Mouse (Mus musculus) thymus, postnatal 14 days (tissue): ENCODE results near the gene Fras1.
A peak's percentile ranks its signal among the peaks of the same experiment; 100 is the strongest.

Experiments
- DNase-seq: peaks from one replicate; pipeline ENCODE4 v3.0.0; 2021

Gene Fras1

DNA sequence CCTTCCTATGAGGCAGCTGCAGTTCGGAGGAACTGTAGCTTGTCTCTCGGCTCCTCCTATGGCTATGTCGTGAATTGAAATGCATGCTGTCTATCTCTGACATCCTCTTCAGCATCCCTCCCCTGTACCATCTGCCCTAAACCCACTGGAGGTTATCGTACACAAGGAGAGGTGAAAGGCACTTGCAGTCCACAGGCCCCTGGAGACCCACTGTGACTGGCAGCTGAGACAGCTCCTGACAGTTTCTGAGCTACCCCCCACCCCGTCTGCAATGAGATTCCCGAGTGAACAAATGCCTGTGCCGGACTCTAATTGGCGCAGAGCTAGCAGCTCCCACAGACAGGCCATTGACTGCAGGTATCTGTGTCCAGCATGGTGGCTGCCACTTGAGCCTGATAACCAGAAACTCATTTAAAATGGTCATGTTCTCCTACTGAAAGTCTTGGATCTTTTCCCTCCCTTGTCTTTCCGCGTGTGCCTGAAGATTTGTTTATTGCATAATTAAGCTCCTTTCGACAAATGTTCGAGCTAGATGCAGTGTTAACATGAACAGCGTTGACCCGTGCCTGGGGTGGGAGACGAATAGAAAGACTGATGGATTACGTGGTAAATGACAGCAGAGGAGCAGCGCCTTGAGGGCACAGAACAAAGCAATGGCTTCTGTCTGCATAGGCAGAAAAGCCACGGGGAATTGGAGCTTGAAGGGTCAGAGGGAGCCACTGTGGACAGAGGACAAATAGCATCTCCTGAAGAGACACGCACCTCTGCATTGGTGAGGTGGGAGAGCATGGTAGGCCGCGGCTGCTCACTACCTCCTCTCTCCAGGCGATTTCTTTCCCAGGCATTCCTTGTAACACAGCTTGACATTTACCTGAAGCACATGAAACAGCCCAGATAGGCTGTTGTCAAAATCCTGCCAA lies 329.2 kb downstream of the Fras1 start:
- no peak for DNase-seq

DNA sequence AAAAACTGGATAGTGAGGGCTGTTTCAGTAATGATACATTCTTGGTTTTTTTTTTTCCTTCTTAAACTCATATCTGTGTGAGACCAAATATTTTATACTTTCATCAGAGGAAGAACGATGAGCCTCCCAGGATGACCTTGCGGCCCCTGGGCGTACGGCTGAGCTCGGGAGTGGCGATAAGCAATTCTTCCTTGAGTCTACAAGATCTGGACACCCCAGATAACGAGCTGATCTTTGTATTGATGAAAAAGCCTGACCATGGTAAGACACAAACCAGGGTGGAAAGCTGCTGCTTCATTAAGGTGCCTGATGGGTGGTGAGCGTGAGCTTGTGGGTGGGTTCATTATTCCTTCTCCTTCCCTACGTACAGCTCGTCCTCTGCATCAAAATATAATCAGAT lies 334.8 kb downstream of the Fras1 start:
- DNase-seq, result no peak

DNA sequence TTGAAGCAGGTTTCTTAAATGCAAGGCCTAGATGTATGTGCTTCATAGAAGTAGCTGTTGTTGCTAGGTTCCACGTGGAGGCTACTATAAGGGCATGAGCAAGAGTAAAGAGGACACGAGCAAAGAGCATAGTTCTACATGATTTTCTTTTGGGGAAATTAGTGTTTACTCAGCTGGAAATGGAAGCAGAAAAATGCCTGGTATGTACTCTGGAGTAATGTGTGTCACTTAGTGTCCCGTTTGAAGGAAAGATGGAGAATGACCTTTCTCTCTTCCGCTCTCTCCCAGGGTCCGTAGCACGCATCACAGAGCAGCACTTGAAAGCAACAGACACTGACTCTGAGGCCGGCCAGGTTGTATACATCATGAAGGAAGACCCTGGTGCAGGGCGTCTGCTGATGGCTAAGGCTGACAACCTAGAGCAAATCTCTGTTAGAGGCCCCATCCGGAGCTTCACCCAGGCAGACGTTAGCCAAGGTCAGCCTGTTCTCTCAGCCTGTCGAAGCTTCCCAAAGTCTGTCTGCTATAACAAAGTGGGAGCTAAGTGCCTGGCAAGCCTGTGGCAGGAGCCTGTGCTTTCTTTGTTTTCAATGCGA lies 338.4 kb downstream of the Fras1 start:
- DNase-seq, result no peak

DNA sequence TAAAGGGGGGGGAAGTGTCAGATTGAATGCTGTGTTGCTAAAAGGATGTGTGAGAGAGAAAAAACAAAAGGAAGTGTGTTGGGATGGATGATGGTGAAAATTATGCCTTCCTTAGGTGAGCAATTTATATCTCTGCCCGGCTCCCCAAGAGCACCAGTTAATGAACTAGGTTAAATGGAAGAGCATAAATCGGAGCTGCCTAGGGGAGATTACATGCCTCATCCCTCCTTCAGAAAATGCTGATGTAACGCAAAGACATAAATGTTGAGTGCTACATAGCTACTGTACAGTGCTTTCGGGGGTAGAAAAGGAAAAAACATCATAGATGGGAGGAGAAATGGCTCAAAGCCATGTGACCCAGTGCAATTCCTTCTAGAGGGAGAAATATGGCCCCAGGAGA lies 339.0 kb downstream of the Fras1 start:
- no peak for DNase-seq

DNA sequence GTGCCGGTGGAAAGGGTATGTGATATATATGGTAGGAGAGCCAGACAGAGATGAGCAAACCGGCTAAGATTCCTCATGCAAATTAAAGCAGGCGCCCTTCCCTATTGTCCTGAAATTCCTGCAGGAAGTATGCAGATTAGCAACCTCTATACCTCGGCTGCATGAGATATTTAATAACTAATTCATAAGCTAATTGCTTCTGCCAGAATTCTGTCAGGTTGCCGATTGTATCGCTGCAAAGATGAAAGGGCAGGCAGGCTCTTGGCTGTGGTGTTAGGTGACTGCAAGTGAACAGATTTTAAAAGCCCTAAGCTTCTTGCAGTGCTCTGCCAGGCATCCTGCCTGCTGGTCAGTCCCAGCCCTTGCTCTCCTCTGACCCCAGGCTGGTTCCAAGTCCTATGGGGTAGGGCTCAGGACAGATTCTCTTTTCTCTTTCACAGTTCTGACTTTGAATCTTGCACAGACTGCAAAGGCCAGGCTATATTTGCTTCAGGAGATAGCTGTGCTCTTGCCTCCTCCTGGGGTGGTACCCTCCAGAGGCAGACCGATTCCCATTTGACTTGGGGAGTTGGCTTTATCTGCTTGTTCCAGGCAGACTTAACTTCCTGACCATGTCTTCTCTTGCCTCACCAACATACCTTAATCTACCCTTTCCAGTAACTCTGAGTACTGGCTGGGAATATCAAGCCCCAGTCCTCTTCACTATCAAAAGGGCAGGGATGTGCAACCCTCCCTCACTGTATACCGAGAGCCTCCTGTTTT lies 342.7 kb downstream of the Fras1 start:
- DNase-seq, result no peak

DNA sequence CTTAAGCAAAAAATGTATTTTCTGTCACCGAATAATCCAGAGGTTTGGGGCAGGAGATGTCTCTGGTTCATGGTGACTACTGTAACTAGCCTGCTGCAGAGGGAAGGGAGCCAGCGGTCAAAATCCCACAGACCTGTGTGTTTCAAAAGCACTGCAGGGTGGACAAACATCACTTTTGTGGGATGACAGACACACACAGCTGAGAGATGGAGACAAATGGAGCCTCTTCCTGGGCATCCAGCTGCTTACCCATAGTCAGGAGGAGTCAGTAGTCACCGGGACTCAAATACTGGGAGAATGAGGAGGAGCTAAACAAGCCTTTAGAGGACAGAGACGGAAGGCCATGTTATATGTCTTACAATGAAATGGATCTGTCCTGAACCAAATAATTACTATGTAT lies 343.9 kb downstream of the Fras1 start:
- no peak for DNase-seq

DNA sequence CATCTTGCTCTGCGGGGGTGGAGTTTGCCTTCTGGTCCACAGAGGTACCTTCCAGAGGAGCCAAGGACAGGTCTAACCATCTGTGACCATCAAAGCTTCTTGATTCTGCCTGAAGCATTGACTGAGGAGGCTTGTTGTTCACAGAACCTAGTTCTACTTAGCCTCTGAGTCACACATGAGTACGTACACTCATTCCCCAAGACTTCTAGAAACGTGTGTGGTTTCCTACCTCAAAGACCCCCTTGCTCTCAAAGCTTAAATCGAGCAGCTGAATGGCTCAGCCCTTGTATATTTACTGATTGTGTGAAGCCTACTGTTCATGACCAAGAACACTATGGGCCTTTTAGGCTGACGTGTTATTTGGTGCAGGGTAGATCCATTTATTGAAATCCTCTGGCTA lies 344.8 kb downstream of the Fras1 start:
- no peak for DNase-seq

DNA sequence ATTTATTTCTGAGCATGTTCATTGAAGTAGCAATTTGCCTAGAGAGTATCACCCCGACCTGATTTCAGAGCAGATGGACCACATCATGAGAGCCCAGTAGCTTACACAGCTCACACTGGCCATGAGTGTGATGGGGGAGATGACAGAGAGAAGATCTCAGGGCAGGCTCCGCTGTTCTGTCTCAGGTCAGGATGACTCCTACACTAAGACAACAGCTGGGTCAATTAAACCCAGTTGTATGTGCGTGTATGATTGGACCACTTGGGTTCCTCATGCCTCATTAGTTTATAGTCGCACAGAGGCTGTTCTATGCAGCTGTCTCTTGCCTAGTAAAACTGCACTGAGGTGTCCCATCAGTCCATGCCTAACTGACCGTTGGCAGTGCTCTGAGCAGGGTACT lies 345.5 kb downstream of the Fras1 start:
- DNase-seq, result no peak

DNA sequence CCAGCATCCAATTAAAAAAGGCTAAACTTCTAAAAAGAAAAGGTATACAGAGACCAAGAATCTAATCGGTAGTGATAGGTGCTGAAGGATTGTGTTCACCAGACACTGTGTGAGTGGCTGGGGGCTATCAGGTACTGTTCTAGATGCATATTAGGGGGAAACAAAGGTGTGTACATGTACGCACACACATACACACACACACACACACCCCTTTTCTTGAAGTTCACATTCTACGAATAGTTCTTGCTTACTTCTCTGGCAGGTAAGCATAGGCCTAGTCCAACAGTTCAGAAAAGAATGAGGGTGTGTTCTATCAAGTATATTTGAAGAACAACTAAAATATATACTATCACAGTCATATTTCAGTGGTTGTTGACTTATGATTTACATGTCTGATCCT lies 348.9 kb downstream of the Fras1 start:
- no peak for DNase-seq

DNA sequence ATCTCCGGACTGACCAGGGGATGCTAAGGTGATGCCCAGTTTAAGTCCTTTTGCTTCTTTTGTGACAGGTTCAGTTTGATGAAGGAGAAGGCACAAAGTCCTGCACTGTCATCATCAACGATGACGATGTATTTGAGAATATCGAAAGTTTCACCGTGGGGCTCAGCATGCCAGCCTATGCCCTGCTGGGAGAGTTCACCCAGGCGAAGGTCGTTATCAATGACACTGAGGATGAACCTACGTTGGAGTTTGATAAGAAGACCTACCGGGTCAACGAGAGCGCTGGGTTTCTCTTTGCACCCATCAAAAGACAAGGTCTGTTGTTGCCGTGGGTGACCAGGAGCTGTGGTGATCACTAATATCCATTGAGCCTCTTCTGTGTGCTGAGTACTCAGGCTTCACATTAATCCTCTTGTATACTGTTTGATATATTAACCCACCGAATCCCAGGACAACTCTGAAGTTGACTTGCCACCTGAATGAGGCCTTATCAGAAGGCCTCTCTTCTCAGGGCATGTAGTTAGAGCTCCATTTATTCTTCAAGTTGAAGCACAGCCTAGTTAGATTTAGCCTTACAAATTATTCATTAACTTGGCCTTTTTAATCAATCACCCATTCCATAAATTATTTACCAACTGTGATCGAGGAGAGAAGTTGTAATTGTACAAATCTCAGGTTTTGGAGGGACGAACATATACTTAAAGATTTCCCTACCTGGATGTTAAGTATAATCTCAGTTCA lies 365.6 kb downstream of the Fras1 start:
- no peak for DNase-seq

DNA sequence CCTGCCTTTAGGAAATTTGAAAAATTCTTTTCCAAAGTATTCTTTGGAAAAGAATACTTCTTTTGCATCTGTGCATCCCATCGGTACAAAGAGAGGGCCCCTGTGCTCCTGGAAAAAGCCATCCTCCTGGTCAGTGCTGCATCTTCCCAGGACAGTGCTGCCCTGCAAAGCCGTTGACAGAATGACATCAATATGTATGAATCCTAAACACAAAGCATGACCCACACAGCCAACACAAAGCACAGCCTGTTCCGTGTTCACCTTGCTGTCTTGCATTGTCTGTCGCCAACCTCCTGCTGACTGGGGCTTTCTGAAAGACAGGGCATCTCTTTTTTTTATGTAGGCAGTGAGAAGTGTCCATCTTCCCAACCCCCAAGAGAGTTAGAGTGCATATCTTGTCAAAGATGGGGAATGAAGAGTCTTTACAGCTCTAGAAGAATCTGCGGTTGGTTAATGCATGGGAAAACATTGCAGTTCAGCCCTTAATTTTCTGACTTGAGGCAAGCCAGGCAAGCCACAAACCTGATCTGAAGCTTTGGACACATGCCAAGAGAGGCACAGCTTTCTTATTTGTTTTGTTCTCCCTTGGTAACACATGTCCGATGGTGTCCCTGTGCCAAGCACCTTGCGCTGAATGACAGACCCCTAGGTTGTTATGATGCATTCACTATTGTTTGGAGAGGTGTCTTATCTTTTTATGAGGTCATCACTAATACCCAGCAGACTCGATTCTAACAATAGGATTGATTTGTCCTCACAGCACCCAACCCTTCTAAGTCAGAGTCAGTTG lies 373.6 kb downstream of the Fras1 start:
- DNase-seq, result no peak

DNA sequence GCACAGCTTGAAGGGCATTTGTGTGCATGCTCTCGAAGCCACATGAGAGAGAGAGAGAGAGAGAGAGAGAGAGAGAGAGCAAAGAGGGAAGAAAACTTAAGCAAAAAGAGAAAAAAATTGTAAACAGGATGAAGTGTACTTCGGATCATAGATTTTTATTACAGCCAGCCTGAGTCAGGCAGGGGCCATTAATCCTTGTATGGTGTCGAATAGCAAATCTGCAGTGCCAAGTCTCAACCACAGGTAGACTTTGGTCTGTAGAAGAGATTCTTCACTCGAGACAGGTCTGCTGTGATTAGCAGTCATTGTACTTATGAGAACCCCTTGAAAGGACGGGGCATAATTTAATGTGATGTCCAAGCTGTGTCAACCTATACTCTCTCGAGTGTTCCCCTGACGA lies 383.9 kb downstream of the Fras1 start:
- no peak for DNase-seq

DNA sequence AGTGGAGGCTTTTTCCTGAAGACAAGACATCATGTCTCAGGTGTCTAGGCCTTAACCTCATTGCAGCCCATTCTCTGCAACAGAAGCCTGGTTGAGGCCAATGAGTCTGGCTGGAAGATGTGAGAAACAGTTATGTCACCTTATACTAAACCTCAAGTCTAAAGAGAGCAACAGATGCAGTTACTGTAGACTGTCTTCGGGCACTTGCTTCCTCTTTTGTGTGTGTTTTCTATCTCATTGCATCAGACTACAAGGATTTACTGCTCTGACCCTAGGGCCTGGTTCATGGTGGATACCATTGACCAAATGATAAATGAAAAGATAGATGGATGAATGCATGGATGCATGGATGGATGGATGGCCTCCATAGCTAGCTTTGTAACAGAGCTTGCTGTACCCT lies 388.3 kb downstream of the Fras1 start:
- DNase-seq, result no peak

DNA sequence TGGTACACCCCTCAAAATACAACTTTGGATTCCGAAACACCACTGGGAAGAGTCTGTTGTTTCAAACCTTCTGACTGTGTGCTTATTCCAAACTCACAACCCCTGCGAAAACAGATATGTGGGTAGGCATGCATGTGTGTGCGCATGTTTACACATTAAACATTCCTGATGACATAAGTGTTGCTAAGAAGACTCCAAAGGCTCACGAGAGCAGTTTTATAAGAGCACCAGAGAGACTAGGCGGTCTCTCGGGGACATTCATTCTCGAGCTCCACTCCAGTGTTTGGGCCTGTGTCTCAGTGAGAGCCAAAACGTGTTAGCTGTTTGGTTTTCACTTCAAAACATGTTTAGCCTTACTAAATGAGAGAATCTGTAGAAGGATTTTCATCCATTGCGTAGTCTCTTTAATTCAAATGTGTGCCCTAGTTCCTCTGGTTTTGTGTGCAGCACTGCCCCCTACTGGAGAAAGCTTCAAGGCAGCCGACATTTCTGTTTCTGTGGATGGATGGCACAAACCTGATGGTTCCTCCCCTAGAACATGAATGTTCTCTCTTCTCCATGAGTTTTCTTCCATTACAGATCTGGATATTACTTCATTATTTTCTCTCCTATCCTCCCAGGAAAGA lies 395.2 kb downstream of the Fras1 start:
- DNase-seq, result peak; percentile 31

DNA sequence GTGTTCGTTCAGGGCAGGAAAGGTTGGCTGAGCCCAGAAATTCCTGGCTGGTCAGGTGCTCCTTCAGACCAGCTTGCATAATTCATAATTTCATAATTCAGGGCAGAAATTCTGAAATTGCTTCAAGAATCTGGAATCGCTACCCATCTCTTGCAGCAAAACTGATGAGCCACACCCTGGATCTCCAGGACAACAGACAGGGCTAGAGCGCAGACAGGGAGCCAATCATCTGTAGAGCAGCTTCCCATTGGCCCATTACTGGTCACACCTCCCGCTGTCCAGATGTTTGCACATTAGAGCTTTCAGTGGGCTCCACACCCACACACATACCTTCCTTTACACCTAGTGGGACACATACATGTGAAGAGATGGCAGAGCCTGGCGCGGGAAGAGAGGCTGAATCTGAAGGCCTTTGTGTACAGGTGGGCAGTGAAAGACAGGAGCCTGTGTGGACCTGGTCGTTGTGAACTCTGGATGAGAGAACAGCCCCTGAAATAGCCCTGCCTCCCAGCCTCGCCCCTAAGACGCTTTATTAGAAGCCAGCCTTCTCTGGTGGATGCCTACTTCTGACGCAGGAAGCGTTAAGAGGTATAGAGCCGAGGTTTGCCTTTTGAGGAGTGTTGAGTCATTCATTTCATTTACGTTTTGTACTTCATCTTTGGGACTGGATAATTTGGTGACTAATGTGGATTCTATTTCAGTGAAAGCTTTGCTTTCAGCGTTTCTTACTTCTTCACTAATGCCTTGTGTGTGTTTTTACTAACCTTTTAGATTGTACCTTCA lies 409.9 kb downstream of the Fras1 start:
- DNase-seq, result no peak

DNA sequence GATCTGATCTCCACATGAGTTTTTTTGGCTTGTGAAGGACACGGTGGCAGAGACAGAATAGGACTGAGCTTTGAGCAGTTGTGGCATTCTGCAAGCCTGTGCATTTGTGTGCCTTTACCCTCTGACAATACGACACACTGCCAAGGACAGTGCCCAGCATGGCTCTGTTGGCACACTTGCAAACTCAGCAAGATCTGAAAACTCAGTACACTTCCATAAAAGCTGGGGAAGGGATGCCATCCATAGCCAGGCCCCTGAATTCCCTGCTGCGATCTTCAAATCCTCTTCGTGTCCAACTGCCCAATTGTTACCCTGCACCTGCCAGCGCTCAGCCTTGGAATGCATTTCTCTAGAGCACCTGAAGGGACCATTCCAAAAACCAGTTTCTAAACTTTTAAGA lies 411.3 kb downstream of the Fras1 start:
- no peak for DNase-seq

DNA sequence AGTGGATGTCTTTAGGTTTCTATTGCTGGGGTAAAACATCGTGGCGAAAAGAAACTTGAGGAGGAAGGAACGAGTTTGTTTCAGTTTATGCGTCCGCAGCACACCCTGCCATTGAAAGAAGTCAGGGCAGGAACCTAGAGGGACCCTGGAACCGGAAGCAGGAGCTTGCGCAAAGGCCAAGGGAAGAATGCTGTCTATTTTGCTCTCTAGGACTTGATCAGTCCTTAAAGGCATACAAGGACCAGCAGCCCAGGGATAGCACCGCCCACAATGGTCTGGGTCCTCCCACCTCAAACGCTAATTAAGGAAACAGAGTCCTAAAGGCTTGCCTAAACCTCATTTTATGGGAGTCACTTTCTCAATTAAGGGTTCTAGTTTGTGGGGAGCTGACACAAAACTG lies 418.7 kb downstream of the Fras1 start:
- no peak for DNase-seq

DNA sequence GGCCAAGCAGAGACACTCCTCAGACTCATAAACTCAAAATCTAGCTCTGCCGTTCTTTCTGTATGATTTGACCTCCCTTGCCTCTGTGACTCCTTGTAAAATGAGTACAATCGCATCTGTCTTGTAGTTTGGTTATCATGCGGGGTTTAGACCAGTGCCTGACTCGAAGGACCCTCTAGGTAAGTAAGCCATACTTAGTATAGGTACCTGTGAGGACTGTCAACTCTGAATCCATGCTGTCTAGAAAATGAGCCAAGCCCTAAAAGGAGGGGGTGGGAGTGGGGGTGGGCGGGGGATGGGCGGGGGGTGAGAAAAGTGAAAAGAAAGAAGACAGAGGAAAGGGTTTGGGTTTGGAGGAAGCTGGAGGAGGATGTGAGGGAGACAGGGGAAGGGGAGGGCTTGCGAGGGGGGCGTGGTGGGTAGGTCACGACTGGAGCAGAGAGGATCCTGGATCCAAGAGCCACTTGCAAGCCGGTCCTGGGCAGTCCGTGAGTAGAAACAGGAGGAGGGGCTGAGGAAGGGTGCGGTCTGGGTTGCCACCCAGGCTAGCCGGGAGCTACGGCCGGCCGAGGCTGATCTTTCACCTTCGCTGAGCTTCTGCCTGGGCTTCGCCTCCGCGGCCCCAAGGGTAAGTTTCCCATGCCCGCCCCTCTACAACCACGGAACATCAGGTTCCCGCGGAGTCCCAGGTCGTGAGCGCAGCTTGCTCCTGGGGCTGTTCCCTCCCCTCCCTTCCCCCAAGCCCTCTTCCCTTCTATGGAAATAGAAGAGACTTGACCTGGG lies 419.4 kb downstream of the Fras1 start, which contains the start of gene Anxa3:
Gene Anxa3 (plus strand): TSS at position 404 of the 783 bp plus-strand sequence.
- no peak for DNase-seq

DNA sequence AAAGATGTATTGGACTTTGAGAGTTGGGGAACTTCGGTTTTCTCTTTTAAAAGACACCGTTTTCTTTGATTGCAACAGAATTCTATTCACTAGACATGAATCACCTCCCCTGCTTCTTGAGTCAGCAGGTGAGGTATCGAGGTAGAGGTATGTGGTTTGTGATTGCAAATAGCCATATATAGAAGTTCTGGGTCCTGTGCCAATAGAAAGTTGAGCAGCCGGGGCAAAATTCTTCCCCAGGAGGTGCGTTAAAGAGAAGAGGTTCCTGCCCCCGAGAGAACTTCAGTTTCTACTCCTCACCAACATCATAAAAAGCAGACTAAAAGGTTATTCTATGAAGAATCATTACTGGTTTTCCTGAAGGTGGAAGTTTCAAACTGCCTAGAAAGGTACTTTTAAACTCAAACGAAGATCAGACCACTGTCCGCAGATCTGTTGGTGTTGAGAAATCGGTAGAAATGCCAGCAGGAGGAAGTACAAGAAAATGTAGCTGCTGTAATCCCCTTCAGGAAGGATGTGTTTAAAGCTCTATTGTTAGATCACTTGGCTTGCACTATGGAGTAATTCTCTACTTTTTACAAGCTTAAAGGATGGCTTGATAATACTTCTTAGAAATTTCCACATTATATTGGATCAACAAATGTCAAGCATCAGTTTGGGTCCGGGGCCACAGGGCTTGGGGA lies 420.3 kb downstream of the Fras1 start:
- DNase-seq, result no peak
